Mouse (Mus musculus): Measurements from ENCODE around the gene Gm5148. TPM values are rescaled to one million over a fixed set of nuclear protein-coding genes. Genes with fewer than 3 reads are reported as not detected.
A peak's percentile ranks its signal among the peaks of the same experiment; 100 is the strongest.

Gene Gm5148
- polyA plus RNA-seq, 1 experiment from 2014 or later: 7.5 TPM

- Histone ChIP-seq H3K36me3 (ENCODE audit: insufficient read depth, low read length) (no peaks in the 10 kb centered on the region), H3K4me2 (replicated peaks; ENCODE audit: low read depth, low read length) (no peak overlapping the region), H3K4me1 (ENCODE audit: insufficient read depth, low read length) (no peaks in the 10 kb centered on the region), H3K9me3 (ENCODE audit: low read length) (no peaks in the 10 kb centered on the region), H3K4me3 (ENCODE audit: low read length) (no peak overlapping the region), H3K27me3 (ENCODE audit: insufficient read depth, low read length) (no peaks in the 10 kb centered on the region), H3K9ac (replicated peaks; ENCODE audit: low read length) (no peak overlapping the region), H3K27ac (ENCODE audit: low read length) (no peak overlapping the region)
- WGBS: 39% methylated on average over 2 of the region's 2 CpGs
- no peak for ATAC-seq (ENCODE audit: low FRiP score, low TSS enrichment)
These were observed 19.8 kb upstream of the Gm5148 start for GRCm38 (mm10) chr3:37744050-37744449.

GRCm38 (mm10) chr3:37739996-37740395 lies 15.7 kb upstream of the Gm5148 start:
- no peaks in the 10 kb centered on the region for H3K27me3 ChIP-seq (ENCODE audit: insufficient read depth, low read length)
- no peaks in the 10 kb centered on the region for H3K9me3 ChIP-seq (ENCODE audit: low read length)
- H3K4me2 ChIP-seq (replicated peaks; ENCODE audit: low read depth, low read length): no peak overlapping the region
- H3K9ac ChIP-seq (replicated peaks; ENCODE audit: low read length): no peak overlapping the region
- no peaks in the 10 kb centered on the region for H3K36me3 ChIP-seq (ENCODE audit: insufficient read depth, low read length)
- no peak overlapping the region for H3K4me3 ChIP-seq (ENCODE audit: low read length)
- peaks cover 22% of the 10 kb centered on the region for H3K4me1 ChIP-seq (ENCODE audit: insufficient read depth, low read length)
- no peak for ATAC-seq (ENCODE audit: low FRiP score, low TSS enrichment)
- no peak overlapping the region for H3K27ac ChIP-seq (ENCODE audit: low read length)
- 89% methylated on average over 7 of the region's 7 CpGs for WGBS

- Histone ChIP-seq H3K4me3 (ENCODE audit: low read length) (no peak overlapping the region), H3K27ac (ENCODE audit: low read length) (peak overlapping the region; percentile 54; the same call in 1 of the 2 replicates), H3K36me3 (ENCODE audit: insufficient read depth, low read length) (no peaks in the 10 kb centered on the region), H3K9me3 (ENCODE audit: low read length) (no peaks in the 10 kb centered on the region), H3K9ac (replicated peaks; ENCODE audit: low read length) (no peak overlapping the region), H3K4me2 (replicated peaks; ENCODE audit: low read depth, low read length) (no peak overlapping the region), H3K27me3 (ENCODE audit: insufficient read depth, low read length) (no peaks in the 10 kb centered on the region), H3K4me1 (ENCODE audit: insufficient read depth, low read length) (peaks cover 32% of the 10 kb centered on the region)
- WGBS: 69% methylated on average over 17 of the region's 17 CpGs
- no peak for ATAC-seq (ENCODE audit: low FRiP score, low TSS enrichment)
These were observed 14.1 kb upstream of the Gm5148 start for GRCm38 (mm10) chr3:37738171-37738950.

- peak overlapping the region; percentile 54 for H3K27ac ChIP-seq (ENCODE audit: low read length)
- no peak overlapping the region for H3K4me2 ChIP-seq (replicated peaks; ENCODE audit: low read depth, low read length)
- H3K9me3 ChIP-seq (ENCODE audit: low read length): no peaks in the 10 kb centered on the region
- peaks cover 39% of the 10 kb centered on the region for H3K4me1 ChIP-seq (ENCODE audit: insufficient read depth, low read length)
- no peak overlapping the region for H3K9ac ChIP-seq (replicated peaks; ENCODE audit: low read length)
- no peaks in the 10 kb centered on the region for H3K36me3 ChIP-seq (ENCODE audit: insufficient read depth, low read length)
- H3K27me3 ChIP-seq (ENCODE audit: insufficient read depth, low read length): no peaks in the 10 kb centered on the region
- peak; percentile 57; the same call in 1 of the 2 replicates for ATAC-seq (ENCODE audit: low FRiP score, low TSS enrichment)
- H3K4me3 ChIP-seq (ENCODE audit: low read length): no peak overlapping the region
- WGBS: 24% methylated on average over 6 of the region's 6 CpGs
These were observed 13.1 kb upstream of the Gm5148 start for GRCm38 (mm10) chr3:37737407-37737806.

GRCm38 (mm10) chr3:37735166-37735565 lies 10.9 kb upstream of the Gm5148 start:
- H3K27ac ChIP-seq (ENCODE audit: low read length): no peak overlapping the region
- no peak overlapping the region for H3K9ac ChIP-seq (replicated peaks; ENCODE audit: low read length)
- H3K9me3 ChIP-seq (ENCODE audit: low read length): no peaks in the 10 kb centered on the region
- ATAC-seq (ENCODE audit: low FRiP score, low TSS enrichment): no peak
- no peak overlapping the region for H3K4me3 ChIP-seq (ENCODE audit: low read length)
- no peak overlapping the region for H3K4me2 ChIP-seq (replicated peaks; ENCODE audit: low read depth, low read length)
- H3K4me1 ChIP-seq (ENCODE audit: insufficient read depth, low read length): peaks cover 44% of the 10 kb centered on the region
- H3K36me3 ChIP-seq (ENCODE audit: insufficient read depth, low read length): no peaks in the 10 kb centered on the region
- 59% methylated on average over 6 of the region's 6 CpGs for WGBS
- no peaks in the 10 kb centered on the region for H3K27me3 ChIP-seq (ENCODE audit: insufficient read depth, low read length)

- Histone ChIP-seq H3K36me3 (ENCODE audit: insufficient read depth, low read length) (no peaks in the 10 kb centered on the region), H3K27ac (ENCODE audit: low read length) (peak overlapping the region; percentile 50), H3K4me1 (ENCODE audit: insufficient read depth, low read length) (peaks cover 53% of the 10 kb centered on the region), H3K4me3 (ENCODE audit: low read length) (no peak overlapping the region), H3K27me3 (ENCODE audit: insufficient read depth, low read length) (no peaks in the 10 kb centered on the region), H3K9me3 (ENCODE audit: low read length) (no peaks in the 10 kb centered on the region), H3K9ac (replicated peaks; ENCODE audit: low read length) (no peak overlapping the region), H3K4me2 (replicated peaks; ENCODE audit: low read depth, low read length) (no peak overlapping the region)
- ATAC-seq (ENCODE audit: low FRiP score, low TSS enrichment): peak; percentile 72
- 9% methylated on average over 4 of the region's 4 CpGs for WGBS
These were observed 4.9 kb upstream of the Gm5148 start for GRCm38 (mm10) chr3:37729142-37729541.

GRCm38 (mm10) chr3:37728112-37729100 lies 4.1 kb upstream of the Gm5148 start:
- no peak for ATAC-seq (ENCODE audit: low FRiP score, low TSS enrichment)
- no peak overlapping the region for H3K4me3 ChIP-seq (ENCODE audit: low read length)
- H3K9me3 ChIP-seq (ENCODE audit: low read length): no peaks in the 10 kb centered on the region
- H3K27ac ChIP-seq (ENCODE audit: low read length): peak overlapping the region; percentile 50
- no peak overlapping the region for H3K4me2 ChIP-seq (replicated peaks; ENCODE audit: low read depth, low read length)
- H3K4me1 ChIP-seq (ENCODE audit: insufficient read depth, low read length): peaks cover 53% of the 10 kb centered on the region
- H3K36me3 ChIP-seq (ENCODE audit: insufficient read depth, low read length): no peaks in the 10 kb centered on the region
- no peaks in the 10 kb centered on the region for H3K27me3 ChIP-seq (ENCODE audit: insufficient read depth, low read length)
- 47% methylated on average over 9 of the region's 9 CpGs for WGBS
- no peak overlapping the region for H3K9ac ChIP-seq (replicated peaks; ENCODE audit: low read length)

GRCm38 (mm10) chr3:37727392-37727791 lies 3.1 kb upstream of the Gm5148 start:
- no peaks in the 10 kb centered on the region for H3K27me3 ChIP-seq (ENCODE audit: insufficient read depth, low read length)
- H3K4me1 ChIP-seq (ENCODE audit: insufficient read depth, low read length): peaks cover 55% of the 10 kb centered on the region
- H3K4me2 ChIP-seq (replicated peaks; ENCODE audit: low read depth, low read length): no peak overlapping the region
- 78% methylated on average over 5 of the region's 5 CpGs for WGBS
- no peak overlapping the region for H3K4me3 ChIP-seq (ENCODE audit: low read length)
- H3K36me3 ChIP-seq (ENCODE audit: insufficient read depth, low read length): no peaks in the 10 kb centered on the region
- no peak overlapping the region for H3K27ac ChIP-seq (ENCODE audit: low read length)
- no peak overlapping the region for H3K9ac ChIP-seq (replicated peaks; ENCODE audit: low read length)
- no peak for ATAC-seq (ENCODE audit: low FRiP score, low TSS enrichment)
- H3K9me3 ChIP-seq (ENCODE audit: low read length): no peaks in the 10 kb centered on the region

GRCm38 (mm10) chr3:37726501-37727140 lies 2.3 kb upstream of the Gm5148 start:
- peaks cover 56% of the 10 kb centered on the region for H3K4me1 ChIP-seq (ENCODE audit: insufficient read depth, low read length)

More at GRCm38 (mm10) chr3:37726501-37727140, 2.3 kb upstream of the Gm5148 start:
- no peak for ATAC-seq (ENCODE audit: low FRiP score, low TSS enrichment)
- no peak overlapping the region for H3K4me2 ChIP-seq (replicated peaks; ENCODE audit: low read depth, low read length)
- no peak overlapping the region for H3K27ac ChIP-seq (ENCODE audit: low read length)
- H3K4me3 ChIP-seq (ENCODE audit: low read length): no peak overlapping the region
- no peaks in the 10 kb centered on the region for H3K27me3 ChIP-seq (ENCODE audit: insufficient read depth, low read length)
- H3K9ac ChIP-seq (replicated peaks; ENCODE audit: low read length): no peak overlapping the region
- no peaks in the 10 kb centered on the region for H3K36me3 ChIP-seq (ENCODE audit: insufficient read depth, low read length)
- no peaks in the 10 kb centered on the region for H3K9me3 ChIP-seq (ENCODE audit: low read length)
- 83% methylated on average over 4 of the region's 4 CpGs for WGBS

Measured in kidney, embryonic 16.5 days (tissue).